Mouse (Mus musculus): ENCODE results near the gene Pbx1. TPM values are rescaled to one million over a fixed set of nuclear protein-coding genes. Genes with fewer than 3 reads are reported as not detected.

Pbx1 gene
- polyA plus RNA-seq, 1 experiment = 9.1 TPM

GRCm38 (mm10) chr1:168374953-168375600 is 57.0 kb downstream of the Pbx1 start:
- TF ChIP-seq POLR2A (IDR thresholded peaks at IDR 0.05; ENCODE audit: control insufficient read depth, low read depth, low read length) (no peak), CTCF (IDR thresholded peaks at IDR 0.05; ENCODE audit: control insufficient read depth, insufficient read depth, insufficient replicate concordance, low read depth, low read length) (no peak)
- no peaks in the 10 kb centered on the region for H3K27me3 ChIP-seq (ENCODE audit: control insufficient read depth, insufficient read depth, low read length)
- H3K4me3 ChIP-seq (ENCODE audit: control insufficient read depth, low read depth, low read length) = no peak overlapping the region
- no peaks in the 10 kb centered on the region for H3K36me3 ChIP-seq (ENCODE audit: control insufficient read depth, insufficient read depth, low read length)
- no peaks in the 10 kb centered on the region for H3K4me1 ChIP-seq (ENCODE audit: control insufficient read depth, insufficient read depth, low read length)
- no peak overlapping the region for H3K27ac ChIP-seq (ENCODE audit: control insufficient read depth, insufficient read depth, low read depth, low read length)

- TF ChIP-seq CTCF (IDR thresholded peaks at IDR 0.05; ENCODE audit: control insufficient read depth, insufficient read depth, insufficient replicate concordance, low read depth, low read length) (no peak), POLR2A (IDR thresholded peaks at IDR 0.05; ENCODE audit: control insufficient read depth, low read depth, low read length) (no peak)
- Histone ChIP-seq H3K4me1 (ENCODE audit: control insufficient read depth, insufficient read depth, low read length) (no peaks in the 10 kb centered on the region), H3K27ac (ENCODE audit: control insufficient read depth, insufficient read depth, low read depth, low read length) (no peak overlapping the region), H3K4me3 (ENCODE audit: control insufficient read depth, low read depth, low read length) (no peak overlapping the region), H3K36me3 (ENCODE audit: control insufficient read depth, insufficient read depth, low read length) (no peaks in the 10 kb centered on the region), H3K27me3 (ENCODE audit: control insufficient read depth, insufficient read depth, low read length) (no peaks in the 10 kb centered on the region)
Measured at GRCm38 (mm10) chr1:168372089-168372488, 60.0 kb downstream of the Pbx1 start.

- H3K4me1 ChIP-seq (ENCODE audit: control insufficient read depth, insufficient read depth, low read length) = no peaks in the 10 kb centered on the region
- no peaks in the 10 kb centered on the region for H3K27me3 ChIP-seq (ENCODE audit: control insufficient read depth, insufficient read depth, low read length)
- H3K4me3 ChIP-seq (ENCODE audit: control insufficient read depth, low read depth, low read length) = no peak overlapping the region
- TF ChIP-seq POLR2A (IDR thresholded peaks at IDR 0.05; ENCODE audit: control insufficient read depth, low read depth, low read length) (no peak), CTCF (IDR thresholded peaks at IDR 0.05; ENCODE audit: control insufficient read depth, insufficient read depth, insufficient replicate concordance, low read depth, low read length) (no peak)
- no peaks in the 10 kb centered on the region for H3K36me3 ChIP-seq (ENCODE audit: control insufficient read depth, insufficient read depth, low read length)
- no peak overlapping the region for H3K27ac ChIP-seq (ENCODE audit: control insufficient read depth, insufficient read depth, low read depth, low read length)
Measured at GRCm38 (mm10) chr1:168370966-168371365, 61.1 kb downstream of the Pbx1 start.

GRCm38 (mm10) chr1:168366261-168366660 is 65.8 kb downstream of the Pbx1 start:
- Histone ChIP-seq H3K27ac (ENCODE audit: control insufficient read depth, insufficient read depth, low read depth, low read length) (no peak overlapping the region), H3K4me1 (ENCODE audit: control insufficient read depth, insufficient read depth, low read length) (peaks cover 3% of the 10 kb centered on the region), H3K36me3 (ENCODE audit: control insufficient read depth, insufficient read depth, low read length) (no peaks in the 10 kb centered on the region), H3K27me3 (ENCODE audit: control insufficient read depth, insufficient read depth, low read length) (no peaks in the 10 kb centered on the region), H3K4me3 (ENCODE audit: control insufficient read depth, low read depth, low read length) (no peak overlapping the region)
- TF ChIP-seq POLR2A (IDR thresholded peaks at IDR 0.05; ENCODE audit: control insufficient read depth, low read depth, low read length) = no peak
- TF ChIP-seq CTCF (IDR thresholded peaks at IDR 0.05; ENCODE audit: control insufficient read depth, insufficient read depth, insufficient replicate concordance, low read depth, low read length) = no peak

GRCm38 (mm10) chr1:168364325-168364724 is 67.7 kb downstream of the Pbx1 start:
- Histone ChIP-seq H3K4me1 (ENCODE audit: control insufficient read depth, insufficient read depth, low read length) (peaks cover 3% of the 10 kb centered on the region), H3K27me3 (ENCODE audit: control insufficient read depth, insufficient read depth, low read length) (no peaks in the 10 kb centered on the region), H3K4me3 (ENCODE audit: control insufficient read depth, low read depth, low read length) (no peak overlapping the region), H3K36me3 (ENCODE audit: control insufficient read depth, insufficient read depth, low read length) (no peaks in the 10 kb centered on the region), H3K27ac (ENCODE audit: control insufficient read depth, insufficient read depth, low read depth, low read length) (no peak overlapping the region)
- no peak for TF ChIP-seq POLR2A (IDR thresholded peaks at IDR 0.05; ENCODE audit: control insufficient read depth, low read depth, low read length)
- TF ChIP-seq CTCF (IDR thresholded peaks at IDR 0.05; ENCODE audit: control insufficient read depth, insufficient read depth, insufficient replicate concordance, low read depth, low read length) = no peak

- Histone ChIP-seq H3K27ac (ENCODE audit: control insufficient read depth, insufficient read depth, low read depth, low read length) (no peak overlapping the region), H3K4me1 (ENCODE audit: control insufficient read depth, insufficient read depth, low read length) (peaks cover 9% of the 10 kb centered on the region), H3K27me3 (ENCODE audit: control insufficient read depth, insufficient read depth, low read length) (no peaks in the 10 kb centered on the region), H3K36me3 (ENCODE audit: control insufficient read depth, insufficient read depth, low read length) (no peaks in the 10 kb centered on the region), H3K4me3 (ENCODE audit: control insufficient read depth, low read depth, low read length) (no peak overlapping the region)
- TF ChIP-seq POLR2A (IDR thresholded peaks at IDR 0.05; ENCODE audit: control insufficient read depth, low read depth, low read length) (no peak), CTCF (IDR thresholded peaks at IDR 0.05; ENCODE audit: control insufficient read depth, insufficient read depth, insufficient replicate concordance, low read depth, low read length) (no peak)
Measured at GRCm38 (mm10) chr1:168363053-168363452, 69.0 kb downstream of the Pbx1 start.

- no peaks in the 10 kb centered on the region for H3K36me3 ChIP-seq (ENCODE audit: control insufficient read depth, insufficient read depth, low read length)
- H3K27me3 ChIP-seq (ENCODE audit: control insufficient read depth, insufficient read depth, low read length) = no peaks in the 10 kb centered on the region
- TF ChIP-seq CTCF (IDR thresholded peaks at IDR 0.05; ENCODE audit: control insufficient read depth, insufficient read depth, insufficient replicate concordance, low read depth, low read length) (no peak), POLR2A (IDR thresholded peaks at IDR 0.05; ENCODE audit: control insufficient read depth, low read depth, low read length) (no peak)
- no peak overlapping the region for H3K4me3 ChIP-seq (ENCODE audit: control insufficient read depth, low read depth, low read length)
- peaks cover 11% of the 10 kb centered on the region for H3K4me1 ChIP-seq (ENCODE audit: control insufficient read depth, insufficient read depth, low read length)
- no peak overlapping the region for H3K27ac ChIP-seq (ENCODE audit: control insufficient read depth, insufficient read depth, low read depth, low read length)
Measured at GRCm38 (mm10) chr1:168362464-168362863, 69.6 kb downstream of the Pbx1 start.
